Mouse (Mus musculus) hindbrain, embryonic 11.5 days (tissue): ENCODE measurements around the gene Gm49450. TPM values are rescaled to one million over a fixed set of nuclear protein-coding genes. Genes with fewer than 3 reads are reported as not detected.

Experiments
- ATAC-seq: fragments of 200-750 bp; cut with Nextera tagmentation; 2 replicates; pipeline ENCODE4 v1.8.0; 2017; ENCODE audit warnings: mild to moderate bottlenecking, moderate TSS enrichment, moderate library complexity; ENCODE audit not compliant: low FRiP score
- DNase-seq: peaks from one replicate; pipeline ENCODE4 v3.0.0-alpha.2; 2015; ENCODE audit warnings: low spot score
- H3K27ac ChIP-seq: fragments of 300-500 bp; sonication (generic); 2 replicates; pipeline ENCODE4 v1.5.1; 2014; ENCODE audit warnings: mild to moderate bottlenecking, low read depth, low read length
- H3K27me3 ChIP-seq: fragments of 300-500 bp; sonication (generic); 2 replicates; pipeline ENCODE4 v1.6.1; 2014; ENCODE audit warnings: mild to moderate bottlenecking, low read length, moderate library complexity, mixed read lengths; ENCODE audit not compliant: control insufficient read depth, insufficient read depth
- H3K36me3 ChIP-seq: fragments of 300-500 bp; sonication (generic); 2 replicates; pipeline ENCODE4 v1.6.1; 2014; ENCODE audit warnings: mild to moderate bottlenecking, low read length, moderate library complexity, mixed read lengths; ENCODE audit not compliant: control insufficient read depth, insufficient read depth
- H3K4me1 ChIP-seq: fragments of 300-500 bp; sonication (generic); replicated peaks from 2 replicates; pipeline ENCODE4 v1.6.1; 2014; ENCODE audit warnings: low read length, mixed read lengths; ENCODE audit not compliant: control insufficient read depth, insufficient read depth
- H3K4me2 ChIP-seq: fragments of 300-500 bp; sonication (generic); replicated peaks from 2 replicates; pipeline ENCODE4 v1.6.1; 2014; ENCODE audit warnings: mild to moderate bottlenecking, low read depth, low read length
- H3K4me3 ChIP-seq: fragments of 300-500 bp; sonication (generic); 2 replicates; pipeline ENCODE4 v1.5.1; 2014; ENCODE audit warnings: low read depth, low read length
- H3K9ac ChIP-seq: fragments of 300-500 bp; sonication (generic); 2 replicates; pipeline ENCODE4 v1.6.1; 2014; ENCODE audit warnings: low read depth, low read length
- H3K9me3 ChIP-seq: fragments of 300-500 bp; sonication (generic); 2 replicates; pipeline ENCODE4 v1.6.1; 2016; ENCODE audit warnings: low read length; ENCODE audit not compliant: control insufficient read depth
- WGBS: fragments of 180-500 bp; shearing (Covaris S2); extraction: QIAGEN DNeasy Blood & Tissue Kit; methylation state at CpG from one replicate; pipeline ENCODE4 v1.1.7; 2014; 5-methylcytosine and 5-hydroxymethylcytosine counted together
- polyA plus RNA-seq: library from polyadenylated mRNA; unstranded; fragments of >200 nt; fragmentation: Nextera tagmentation; extraction: Ambion mirVana; gene quantifications from 2 replicates; pipeline ENCODE4 v1.2.1, GENCODE M21; 2014

The Gm49450 gene
- polyA plus RNA-seq, 1 experiment from 2014 or later: not detected

DNA sequence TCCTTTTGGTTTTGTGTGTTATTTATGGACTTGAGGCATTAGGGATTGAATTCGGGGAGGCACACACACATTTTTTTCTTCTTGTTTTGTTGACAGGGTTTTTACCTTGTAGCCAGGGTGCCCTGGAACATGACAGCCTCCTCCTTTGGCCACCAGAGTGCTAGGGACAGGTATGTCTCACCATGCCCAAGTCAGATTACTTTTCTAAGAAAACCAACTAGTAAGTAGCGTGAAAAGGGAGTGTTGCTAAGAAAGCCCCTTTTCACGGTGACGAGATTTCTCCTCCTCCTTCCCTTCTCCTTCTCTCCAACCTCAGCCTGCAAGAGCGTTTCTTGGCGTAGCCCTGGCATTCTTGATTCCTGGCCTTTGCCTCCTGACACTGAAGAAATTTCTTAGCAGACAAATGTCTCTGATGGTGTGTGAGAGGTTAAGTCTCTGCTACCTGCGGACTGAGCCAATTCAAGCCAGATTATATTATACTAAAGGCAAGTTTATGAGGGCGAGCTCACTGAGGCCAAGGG lies 34.4 kb upstream of the Gm49450 start:
- peak overlapping the region; percentile 72 for H3K4me2 ChIP-seq
- H3K9ac ChIP-seq: peak overlapping the region; percentile 40
- WGBS: 28% methylated on average over 8 of the region's 8 CpGs
- ATAC-seq (no peak), DNase-seq (no peak)
- peak overlapping the region; percentile 47; the same call in 1 of the 2 replicates for H3K4me3 ChIP-seq
- peaks cover 38% of the 10 kb centered on the region for H3K4me1 ChIP-seq
- H3K9me3 ChIP-seq: no peaks in the 10 kb centered on the region
- no peaks in the 10 kb centered on the region for H3K36me3 ChIP-seq
- H3K27ac ChIP-seq: peak overlapping the region; percentile 96
- H3K27me3 ChIP-seq: no peaks in the 10 kb centered on the region

GRCm38 (mm10) chr15:98987077-98987630 lies 33.8 kb upstream of the Gm49450 start:
- Histone ChIP-seq H3K4me2 (peak overlapping the region; percentile 72), H3K4me1 (peaks cover 35% of the 10 kb centered on the region), H3K27ac (peak overlapping the region; percentile 96), H3K27me3 (no peaks in the 10 kb centered on the region), H3K9me3 (no peaks in the 10 kb centered on the region), H3K4me3 (peak overlapping the region; percentile 47), H3K9ac (peak overlapping the region; percentile 40), H3K36me3 (no peaks in the 10 kb centered on the region)
- 9% methylated on average over 7 of the region's 7 CpGs for WGBS
- ATAC-seq (peak; percentile 37), DNase-seq (peak; percentile 63)

GRCm38 (mm10) chr15:98985982-98986715 lies 32.8 kb upstream of the Gm49450 start:
- Histone ChIP-seq H3K9me3 (no peaks in the 10 kb centered on the region), H3K36me3 (no peaks in the 10 kb centered on the region), H3K4me3 (peak overlapping the region; percentile 47), H3K27ac (peak overlapping the region; percentile 96), H3K9ac (peak overlapping the region; percentile 65), H3K4me2 (peak overlapping the region; percentile 72), H3K4me1 (peaks cover 25% of the 10 kb centered on the region), H3K27me3 (no peaks in the 10 kb centered on the region)
- DNase-seq: peak; percentile 53
- no peak for ATAC-seq
- WGBS: 24% methylated on average over 12 of the region's 12 CpGs

GRCm38 (mm10) chr15:98985240-98985981 lies 32.1 kb upstream of the Gm49450 start:
- peak overlapping the region; percentile 47 for H3K4me3 ChIP-seq
- peak overlapping the region; percentile 72 for H3K4me2 ChIP-seq
- H3K27ac ChIP-seq: peak overlapping the region; percentile 96
- no peaks in the 10 kb centered on the region for H3K9me3 ChIP-seq
- peak; percentile 82 for DNase-seq
- no peaks in the 10 kb centered on the region for H3K36me3 ChIP-seq
- peak; percentile 37 for ATAC-seq
- peaks cover 19% of the 10 kb centered on the region for H3K4me1 ChIP-seq
- H3K9ac ChIP-seq: peak overlapping the region; percentile 65
- WGBS: 4% methylated on average over 29 of the region's 29 CpGs
- H3K27me3 ChIP-seq: no peaks in the 10 kb centered on the region

- Histone ChIP-seq H3K36me3 (no peaks in the 10 kb centered on the region), H3K4me2 (peak overlapping the region; percentile 72), H3K9ac (peak overlapping the region; percentile 65), H3K4me3 (peak overlapping the region; percentile 47), H3K27me3 (no peaks in the 10 kb centered on the region), H3K27ac (peak overlapping the region; percentile 96), H3K9me3 (no peaks in the 10 kb centered on the region), H3K4me1 (peaks cover 14% of the 10 kb centered on the region)
- ATAC-seq: no peak
- peak; percentile 63 for DNase-seq
- 38% methylated on average over 6 of the region's 6 CpGs for WGBS
Measured at GRCm38 (mm10) chr15:98984681-98985080, 31.3 kb upstream of the Gm49450 start.

DNA sequence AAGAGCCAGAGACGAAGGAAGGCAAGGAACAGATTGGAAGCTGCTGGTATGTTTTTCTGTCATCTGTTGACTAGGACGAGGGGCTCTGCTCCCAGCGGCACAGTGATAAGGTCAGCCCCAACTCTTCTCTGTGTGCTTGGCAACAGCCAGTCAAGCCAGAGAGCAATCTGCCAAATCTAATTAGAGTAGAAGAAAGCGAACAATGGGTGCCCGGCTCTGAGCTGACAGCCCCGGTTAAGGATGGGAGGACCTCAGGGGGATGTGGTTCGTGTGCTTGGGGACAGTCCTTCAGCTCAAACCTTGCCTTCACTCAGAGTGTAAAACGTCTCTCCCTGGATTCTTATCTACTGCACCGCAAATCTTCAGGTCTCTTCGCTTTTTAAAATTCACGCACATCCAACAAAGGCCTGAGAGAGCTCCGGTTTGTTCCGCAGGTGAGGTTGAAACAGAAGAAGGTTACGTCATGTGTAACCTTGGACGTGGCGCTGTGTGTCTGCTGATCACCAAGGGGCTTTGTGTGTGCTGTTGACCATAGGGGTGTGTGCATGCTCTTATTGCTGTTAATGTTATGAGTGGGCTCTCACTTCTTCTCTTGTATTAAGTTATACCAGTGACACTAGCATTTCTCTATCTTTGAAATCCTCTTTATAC lies 30.2 kb upstream of the Gm49450 start:
- no peaks in the 10 kb centered on the region for H3K9me3 ChIP-seq
- peak overlapping the region; percentile 72 for H3K4me2 ChIP-seq
- H3K4me3 ChIP-seq: peak overlapping the region; percentile 47
- ATAC-seq: peak; percentile 80
- peak overlapping the region; percentile 96 for H3K27ac ChIP-seq
- peak; percentile 81 for DNase-seq
- WGBS: 26% methylated on average over 16 of the region's 16 CpGs
- H3K36me3 ChIP-seq: no peaks in the 10 kb centered on the region
- no peaks in the 10 kb centered on the region for H3K27me3 ChIP-seq
- peaks cover 10% of the 10 kb centered on the region for H3K4me1 ChIP-seq
- H3K9ac ChIP-seq: peak overlapping the region; percentile 79

- Histone ChIP-seq H3K27ac (peak overlapping the region; percentile 47), H3K4me3 (no peak overlapping the region), H3K9me3 (no peaks in the 10 kb centered on the region), H3K4me2 (no peak overlapping the region), H3K4me1 (peaks cover 19% of the 10 kb centered on the region; the same call in 1 of the 2 replicates), H3K9ac (no peak overlapping the region), H3K36me3 (no peaks in the 10 kb centered on the region), H3K27me3 (no peaks in the 10 kb centered on the region)
- WGBS: 75% methylated on average over 6 of the region's 6 CpGs
- ATAC-seq (no peak), DNase-seq (no peak)
Measured at GRCm38 (mm10) chr15:98982100-98982499, 28.7 kb upstream of the Gm49450 start.

DNA sequence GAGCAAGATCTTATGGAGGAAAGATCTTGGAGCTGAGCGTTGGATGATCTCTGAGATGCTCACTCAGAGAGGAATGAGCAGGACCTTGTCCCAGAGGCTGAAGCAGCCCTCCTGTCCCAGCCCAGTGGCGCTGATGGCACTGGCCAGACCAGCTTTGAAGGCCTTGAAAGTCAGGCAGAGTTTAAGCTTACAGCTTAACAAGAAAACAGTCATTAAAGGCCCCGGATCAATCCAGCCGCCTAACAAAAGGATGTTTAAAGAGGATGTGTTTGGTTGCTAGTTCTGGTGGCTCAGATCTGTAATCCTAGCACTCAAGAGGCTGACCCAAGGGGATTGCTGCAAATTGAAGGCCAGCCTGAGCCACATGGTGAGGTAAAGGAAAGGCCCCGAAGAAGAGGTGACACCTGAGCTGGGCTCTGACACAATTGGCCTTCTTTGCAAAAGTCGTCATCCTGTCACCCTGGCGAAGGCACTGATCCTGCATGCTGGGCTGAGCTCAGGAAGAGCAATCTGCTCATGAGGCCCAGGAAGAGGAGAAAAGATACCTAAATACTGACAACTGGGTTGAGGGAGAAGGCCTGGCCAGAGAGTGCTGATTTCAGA lies 26.8 kb upstream of the Gm49450 start:
- H3K27ac ChIP-seq: no peak overlapping the region
- no peaks in the 10 kb centered on the region for H3K36me3 ChIP-seq
- H3K9ac ChIP-seq: no peak overlapping the region
- no peak overlapping the region for H3K4me3 ChIP-seq
- H3K4me2 ChIP-seq: no peak overlapping the region
- DNase-seq (no peak), ATAC-seq (no peak)
- no peaks in the 10 kb centered on the region for H3K27me3 ChIP-seq
- H3K9me3 ChIP-seq: no peaks in the 10 kb centered on the region
- peaks cover 22% of the 10 kb centered on the region; the same call in 1 of the 2 replicates for H3K4me1 ChIP-seq
- 51% methylated on average over 7 of the region's 7 CpGs for WGBS
